Mouse (Mus musculus): ENCODE data around the gene Cth. TPM values are rescaled to one million over a fixed set of nuclear protein-coding genes. Genes with fewer than 3 reads are reported as not detected.

Gene Cth
- polyA plus RNA-seq, 1 experiment from 2014 or later: 2.8 TPM

DNA sequence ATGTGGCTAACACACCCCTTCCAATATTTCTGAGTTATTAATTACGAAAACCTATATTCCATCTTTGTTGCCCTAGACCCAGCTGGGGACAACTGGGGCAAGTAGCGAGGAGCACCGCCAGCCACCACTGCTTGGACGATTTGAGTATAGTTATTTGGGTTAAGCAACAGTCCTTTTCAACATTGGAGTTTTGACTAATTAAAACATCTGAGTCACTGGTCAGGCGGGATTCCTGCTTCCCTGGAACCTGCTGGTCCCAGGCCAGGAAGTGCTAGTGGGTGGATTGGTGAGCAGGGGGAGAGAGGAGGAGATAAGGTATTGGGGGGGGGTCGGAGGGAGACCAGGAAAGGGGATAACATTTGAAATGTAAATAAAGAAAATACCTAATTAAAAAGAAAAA, 59.4 kb downstream of the Cth start:
- Histone ChIP-seq H3K27ac (replicated peaks) (no peak overlapping the region), H3K9ac (no peak overlapping the region), H3K4me1 (replicated peaks) (no peaks in the 10 kb centered on the region), H3K4me2 (no peak overlapping the region), H3K36me3 (no peaks in the 10 kb centered on the region), H3K9me3 (no peaks in the 10 kb centered on the region), H3K27me3 (no peaks in the 10 kb centered on the region), H3K4me3 (no peak overlapping the region)
- 84% methylated on average over 6 of the region's 6 CpGs for WGBS
- ATAC-seq (ENCODE audit: low FRiP score, low read depth): no peak

DNA sequence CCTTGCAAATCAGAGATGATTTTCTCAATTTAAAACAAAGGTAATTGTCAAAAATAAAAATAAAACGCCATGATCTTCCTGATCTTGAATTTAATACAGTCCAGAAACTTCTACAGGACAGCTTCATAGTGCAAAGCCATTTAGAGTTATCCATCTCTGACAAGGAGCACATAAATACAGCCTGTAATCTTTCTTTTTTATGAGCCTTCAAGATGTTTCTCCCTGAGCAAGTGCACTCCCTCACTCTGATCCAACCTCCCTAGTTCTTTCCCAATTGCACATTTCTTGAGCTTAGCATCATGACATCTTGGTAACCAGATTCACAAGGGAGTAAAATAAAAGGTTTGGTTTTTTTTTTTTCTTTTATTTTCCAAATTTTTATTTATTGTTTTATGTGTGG, 72.1 kb downstream of the Cth start:
- Histone ChIP-seq H3K27me3 (no peaks in the 10 kb centered on the region), H3K4me2 (no peak overlapping the region), H3K9ac (no peak overlapping the region), H3K36me3 (no peaks in the 10 kb centered on the region), H3K27ac (replicated peaks) (no peak overlapping the region), H3K9me3 (no peaks in the 10 kb centered on the region), H3K4me3 (no peak overlapping the region), H3K4me1 (replicated peaks) (no peaks in the 10 kb centered on the region)
- WGBS: 50% methylated on average over 1 of the region's 1 CpGs
- ATAC-seq (ENCODE audit: low FRiP score, low read depth): no peak

DNA sequence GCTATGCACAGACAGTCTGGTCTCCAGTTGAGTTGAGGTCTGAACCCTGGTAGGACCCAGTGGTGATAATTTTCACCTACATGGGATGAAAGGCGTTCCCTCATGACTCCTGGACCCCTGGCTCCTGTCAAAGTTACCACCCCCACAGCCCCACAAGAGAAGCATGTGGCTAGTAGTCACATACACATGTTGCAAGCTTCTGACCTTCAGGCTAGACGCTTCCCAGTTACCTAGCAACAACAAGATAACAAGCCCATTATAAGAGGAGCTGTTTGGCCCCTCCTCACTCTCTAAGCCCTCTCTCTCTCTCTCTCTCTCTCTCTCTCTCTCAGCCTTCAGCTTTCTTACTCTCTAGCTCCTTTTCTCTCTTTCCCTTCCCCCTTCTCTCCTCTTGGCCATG, 76.4 kb downstream of the Cth start:
- no peak overlapping the region for H3K9ac ChIP-seq
- no peaks in the 10 kb centered on the region for H3K27me3 ChIP-seq
- H3K4me3 ChIP-seq: no peak overlapping the region
- H3K9me3 ChIP-seq: no peaks in the 10 kb centered on the region
- no peaks in the 10 kb centered on the region for H3K4me1 ChIP-seq (replicated peaks)
- ATAC-seq (ENCODE audit: low FRiP score, low read depth): no peak
- no peak overlapping the region for H3K27ac ChIP-seq (replicated peaks)
- H3K4me2 ChIP-seq: no peak overlapping the region
- 34% methylated on average over 2 of the region's 2 CpGs for WGBS
- H3K36me3 ChIP-seq: no peaks in the 10 kb centered on the region

DNA sequence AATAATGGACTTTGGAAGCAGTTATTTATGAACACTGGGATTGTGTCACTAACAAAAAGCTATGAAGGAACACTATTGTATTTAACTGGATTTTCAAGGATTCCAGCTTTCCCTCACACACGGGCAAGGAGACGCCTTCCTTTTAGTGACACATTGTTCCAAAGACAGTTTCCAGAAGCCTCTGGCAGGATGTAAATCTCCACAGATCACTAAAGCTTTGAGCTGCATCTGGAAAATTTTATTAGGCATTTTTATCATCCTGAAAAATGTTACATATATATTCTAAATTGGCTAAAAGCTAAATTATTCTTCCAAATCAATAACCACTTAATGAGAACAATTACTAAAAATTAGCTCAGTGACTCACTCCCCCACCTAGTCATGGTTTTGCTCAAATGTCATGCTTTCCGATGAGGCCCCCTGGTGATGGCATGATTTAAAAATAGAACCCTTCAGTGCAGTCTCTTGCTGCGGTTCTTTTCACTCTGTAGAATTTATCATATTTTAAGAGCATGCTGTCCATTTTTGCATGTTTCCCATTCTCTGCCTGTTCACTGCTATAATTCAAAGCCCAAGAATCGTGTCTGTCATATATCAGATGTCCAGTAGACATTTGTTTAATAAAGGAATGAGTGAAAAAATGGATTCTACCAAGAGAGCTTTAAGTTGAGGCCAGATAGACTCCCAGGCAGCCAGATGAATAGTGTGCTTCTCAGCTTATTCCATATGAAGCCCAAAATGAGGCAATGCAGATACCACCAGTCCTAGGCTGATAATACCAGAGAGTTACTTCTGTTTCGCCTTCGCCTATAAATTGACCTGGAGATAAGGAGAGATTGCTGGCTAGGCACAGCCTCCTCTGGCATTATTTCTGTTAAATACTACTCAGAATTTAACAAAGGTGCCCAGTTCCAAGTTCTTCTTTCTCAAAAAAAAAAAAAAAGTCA, 77.3 kb downstream of the Cth start:
- Histone ChIP-seq H3K9me3 (no peaks in the 10 kb centered on the region), H3K27ac (replicated peaks) (no peak overlapping the region), H3K27me3 (no peaks in the 10 kb centered on the region), H3K36me3 (no peaks in the 10 kb centered on the region), H3K4me2 (no peak overlapping the region), H3K4me3 (no peak overlapping the region), H3K4me1 (replicated peaks) (no peaks in the 10 kb centered on the region), H3K9ac (no peak overlapping the region)
- WGBS: 72% methylated on average over 7 of the region's 7 CpGs
- ATAC-seq (ENCODE audit: low FRiP score, low read depth): no peak

Other genes starting within 250 kb of the Cth start
- gene Ankrd13c, start 22.2 kb upstream of the Cth start, polyA plus RNA-seq (2015; fragmentation: Nextera tagmentation; extraction: Ambion mirVana): 26.7 and 29.7 TPM in 2 replicates
- gene Srsf11, start 111.6 kb upstream of the Cth start, polyA plus RNA-seq (2015; fragmentation: Nextera tagmentation; extraction: Ambion mirVana): 230 and 231 TPM in 2 replicates
- gene Lrrc40, start 111.6 kb upstream of the Cth start, polyA plus RNA-seq (2015; fragmentation: Nextera tagmentation; extraction: Ambion mirVana): 43.9 and 51.2 TPM in 2 replicates